Mouse (Mus musculus): Measurements from ENCODE around the gene Mast4.

GRCm38 (mm10) chr13:103328299-103328698 is 6.0 kb downstream of the Mast4 start:
- no peak for TF ChIP-seq POLR2A (IDR thresholded peaks at IDR 0.05; ENCODE audit: control insufficient read depth in 1 of 2, insufficient read depth in 1 of 2, low read depth in 1 of 2, low read length in 2 of 2, poor library complexity in 1 of 2)
- TF ChIP-seq POLR2AphosphoS2 (IDR thresholded peaks at IDR 0.05; ENCODE audit: low read length) = no peak

Data from MEL (cell line).